Mouse (Mus musculus): ENCODE measurements around the gene Gstm2. TPM values are rescaled to one million over a fixed set of nuclear protein-coding genes. Genes with fewer than 3 reads are reported as not detected.

Gstm2 gene
- polyA plus RNA-seq, 1 experiment: not detected

- no peak for TF ChIP-seq GATA1 (IDR thresholded peaks at IDR 0.05; ENCODE audit: low read length)
These were observed 15.8 kb upstream of the Gstm2 start for GRCm38 (mm10) chr3:108002021-108002420.

DNA sequence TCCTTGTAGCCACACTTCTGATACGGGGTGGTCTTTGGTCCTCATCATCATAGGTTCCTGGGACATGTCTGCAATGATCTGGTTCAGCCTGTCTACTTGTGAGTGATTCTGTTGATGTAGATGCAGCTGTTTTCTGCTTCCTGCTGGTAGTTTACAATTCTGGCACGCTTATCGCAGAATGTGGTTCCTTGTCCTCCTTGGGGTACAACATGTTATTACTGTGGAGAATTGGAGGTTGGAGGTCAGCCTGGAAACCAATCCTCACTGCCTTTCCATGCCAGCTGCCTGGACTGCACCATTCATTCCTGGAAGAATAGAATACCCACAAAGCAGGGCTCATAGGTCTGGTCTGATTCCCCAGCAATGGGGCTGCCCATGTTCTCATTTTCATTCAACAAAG lies 13.2 kb upstream of the Gstm2 start:
- TF ChIP-seq GATA1 (IDR thresholded peaks at IDR 0.05; ENCODE audit: low read length): no peak

DNA sequence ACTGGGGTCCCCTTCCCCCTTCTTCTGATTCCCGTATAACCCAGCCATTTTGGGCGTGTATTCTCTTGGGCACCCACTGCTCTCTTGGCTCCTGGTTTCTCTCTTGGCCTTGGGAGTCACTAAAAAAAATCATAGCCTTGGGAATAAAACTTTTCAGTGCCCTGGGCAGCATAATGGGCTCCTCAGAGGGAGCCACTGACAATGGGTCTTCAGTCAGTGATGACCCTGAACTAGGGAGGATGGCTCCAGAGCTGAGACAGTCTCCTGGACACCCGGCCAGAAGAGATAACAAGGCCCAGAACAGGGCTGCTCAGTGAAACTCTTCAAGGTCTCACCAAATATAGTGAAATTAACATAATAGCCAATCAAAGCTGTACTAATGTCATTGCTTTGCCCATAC lies 12.3 kb upstream of the Gstm2 start:
- no peak for TF ChIP-seq GATA1 (IDR thresholded peaks at IDR 0.05; ENCODE audit: low read length)

DNA sequence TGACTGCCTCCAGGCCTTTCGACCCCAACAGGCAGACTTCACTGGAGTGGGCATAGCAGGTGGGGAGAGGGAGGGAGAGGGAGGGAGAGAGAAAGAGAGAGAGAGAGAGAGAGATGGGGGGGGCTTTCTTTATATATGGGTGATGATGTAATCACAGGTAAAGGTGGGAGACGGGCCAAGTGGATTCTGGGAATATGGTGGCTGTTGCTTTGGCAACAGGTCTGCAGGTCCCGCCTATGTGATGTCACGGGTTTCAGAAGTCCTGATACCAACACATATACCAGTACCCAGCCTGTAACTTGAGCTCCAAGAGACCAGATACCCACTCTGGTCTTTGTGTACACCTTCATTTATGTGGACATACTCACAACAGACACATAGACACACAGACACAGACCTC lies 10.3 kb upstream of the Gstm2 start:
- no peak for TF ChIP-seq GATA1 (IDR thresholded peaks at IDR 0.05; ENCODE audit: low read length)

- TF ChIP-seq GATA1 (IDR thresholded peaks at IDR 0.05; ENCODE audit: low read length): no peak
These were observed 1.8 kb downstream of the Gstm2 start for GRCm38 (mm10) chr3:107984471-107984870.

DNA sequence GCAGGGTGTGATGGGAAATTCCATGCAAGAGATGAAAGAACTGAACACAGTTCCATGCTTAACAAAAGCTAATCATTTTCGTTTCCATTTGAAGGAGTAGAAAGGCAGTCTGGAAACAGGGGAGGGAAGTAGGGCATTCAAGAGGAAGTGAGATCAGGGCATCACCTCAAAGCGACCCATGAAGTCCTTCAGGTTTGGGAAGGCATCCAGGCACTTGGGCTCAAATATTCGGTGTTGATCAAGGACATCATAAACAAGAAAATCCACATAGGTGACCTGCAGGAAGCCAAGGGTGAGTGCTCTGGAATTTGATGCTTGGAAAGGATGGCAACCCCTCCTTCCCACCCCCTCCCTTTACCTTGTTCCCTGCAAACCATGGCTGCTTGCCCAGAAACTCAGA lies 2.5 kb downstream of the Gstm2 start:
- TF ChIP-seq GATA1 (IDR thresholded peaks at IDR 0.05; ENCODE audit: low read length): no peak

GRCm38 (mm10) chr3:107982726-107983125 lies 3.5 kb downstream of the Gstm2 start:
- TF ChIP-seq GATA1 (IDR thresholded peaks at IDR 0.05; ENCODE audit: low read length): no peak

- TF ChIP-seq GATA1 (IDR thresholded peaks at IDR 0.05; ENCODE audit: low read length): no peak
These were observed 5.0 kb downstream of the Gstm2 start for GRCm38 (mm10) chr3:107981261-107981660.

GRCm38 (mm10) chr3:107977691-107978090 lies 8.6 kb downstream of the Gstm2 start:
- TF ChIP-seq GATA1 (IDR thresholded peaks at IDR 0.05; ENCODE audit: low read length): no peak

GRCm38 (mm10) chr3:107974237-107974636 lies 12.0 kb downstream of the Gstm2 start:
- no peak for TF ChIP-seq GATA1 (IDR thresholded peaks at IDR 0.05; ENCODE audit: low read length)

DNA sequence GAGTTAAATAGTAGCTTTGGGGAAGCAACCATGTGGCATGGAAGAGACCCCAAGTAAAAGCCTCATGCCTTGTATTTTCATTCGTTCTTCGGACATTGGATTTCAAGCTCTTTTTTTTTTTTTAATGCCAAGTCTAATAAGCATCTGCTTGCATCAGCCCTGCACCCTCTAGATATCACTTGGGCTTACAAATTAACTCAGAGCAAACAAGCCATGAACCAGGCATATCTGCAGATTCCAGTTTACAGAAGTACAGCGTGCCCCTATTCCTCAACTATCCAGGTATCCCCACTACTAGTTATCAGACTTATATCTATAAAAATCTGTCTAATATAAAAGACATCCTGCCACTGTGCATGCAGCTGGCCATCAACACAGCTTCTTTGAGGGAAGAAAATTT lies 14.2 kb downstream of the Gstm2 start:
- TF ChIP-seq GATA1 (IDR thresholded peaks at IDR 0.05; ENCODE audit: low read length): no peak

DNA sequence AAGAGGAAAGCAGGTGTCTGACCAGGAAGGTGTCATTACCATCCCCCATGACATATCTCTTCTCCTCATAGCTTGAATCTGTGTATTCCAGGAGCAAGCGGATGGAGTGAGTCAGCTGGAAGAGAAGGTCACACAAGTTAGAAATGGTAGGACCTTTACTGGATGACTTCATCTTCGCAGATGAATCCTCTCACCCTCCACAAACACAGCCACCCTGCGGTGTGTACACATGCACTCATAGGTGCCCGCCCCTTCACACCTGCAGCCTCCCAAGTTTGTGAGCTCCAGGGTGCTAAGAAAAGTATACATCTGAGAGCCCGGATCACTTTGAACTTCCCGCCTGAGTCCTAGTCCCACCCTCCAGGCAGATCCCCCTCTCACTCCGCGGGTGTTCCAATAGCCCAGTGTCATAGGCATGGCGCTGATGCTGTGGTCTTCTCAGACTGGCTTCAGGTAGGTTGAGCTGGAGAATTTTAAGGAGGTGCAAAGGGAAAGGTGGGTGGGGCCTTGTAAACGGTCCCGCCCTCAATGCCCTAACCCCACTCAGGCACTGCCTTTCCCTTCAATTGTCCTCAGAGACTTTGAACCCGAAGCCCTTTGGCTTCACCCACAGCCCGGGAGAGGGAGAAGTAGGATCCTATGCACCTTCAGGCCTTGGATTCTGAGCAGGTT lies 17.4 kb downstream of the Gstm2 start, which contains the start of gene Gstm3:
Gstm3 (minus strand) TSS at position 560 of the 672 bp plus-strand sequence.
- no peak for TF ChIP-seq GATA1 (IDR thresholded peaks at IDR 0.05; ENCODE audit: low read length)

DNA sequence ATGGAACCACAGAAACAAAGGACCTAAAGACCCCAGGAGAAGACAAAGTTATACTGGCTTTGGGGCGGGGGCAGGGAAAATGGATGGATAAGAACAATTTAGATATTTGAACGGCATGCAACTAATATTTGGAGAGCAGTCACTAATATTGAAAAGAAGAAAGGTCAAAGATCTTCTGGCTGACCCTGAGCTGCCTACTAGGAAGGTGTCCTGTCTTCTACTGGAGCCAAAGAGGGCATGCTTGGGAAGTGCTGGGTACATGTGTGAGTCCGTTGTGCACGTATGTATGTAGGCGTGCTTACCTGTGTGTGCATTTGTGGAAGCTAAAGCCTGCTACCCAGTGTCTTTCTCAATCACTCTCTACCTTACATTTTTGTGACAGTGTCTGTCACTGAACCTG lies 19.6 kb downstream of the Gstm2 start:
- no peak for TF ChIP-seq GATA1 (IDR thresholded peaks at IDR 0.05; ENCODE audit: low read length)

DNA sequence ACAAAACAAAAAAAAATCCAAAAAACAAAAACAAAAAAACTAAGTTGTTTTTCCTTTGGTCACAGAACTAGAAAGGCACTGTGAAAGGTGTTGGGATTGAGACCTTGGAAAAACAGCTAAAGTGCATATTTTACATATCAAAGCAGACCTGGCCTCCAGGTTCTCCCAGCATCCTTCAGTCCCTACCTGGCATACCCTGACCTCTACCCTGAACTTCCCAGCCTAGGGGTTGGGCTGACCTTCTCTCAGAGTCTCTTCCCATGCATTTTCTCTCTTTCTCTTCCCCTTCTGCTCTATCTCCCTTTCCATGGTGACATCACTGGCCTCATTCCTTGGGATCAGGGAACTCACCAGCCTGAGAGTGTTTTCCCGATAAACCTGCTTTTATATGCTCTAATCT lies 20.7 kb downstream of the Gstm2 start:
- TF ChIP-seq GATA1 (IDR thresholded peaks at IDR 0.05; ENCODE audit: low read length): no peak

DNA sequence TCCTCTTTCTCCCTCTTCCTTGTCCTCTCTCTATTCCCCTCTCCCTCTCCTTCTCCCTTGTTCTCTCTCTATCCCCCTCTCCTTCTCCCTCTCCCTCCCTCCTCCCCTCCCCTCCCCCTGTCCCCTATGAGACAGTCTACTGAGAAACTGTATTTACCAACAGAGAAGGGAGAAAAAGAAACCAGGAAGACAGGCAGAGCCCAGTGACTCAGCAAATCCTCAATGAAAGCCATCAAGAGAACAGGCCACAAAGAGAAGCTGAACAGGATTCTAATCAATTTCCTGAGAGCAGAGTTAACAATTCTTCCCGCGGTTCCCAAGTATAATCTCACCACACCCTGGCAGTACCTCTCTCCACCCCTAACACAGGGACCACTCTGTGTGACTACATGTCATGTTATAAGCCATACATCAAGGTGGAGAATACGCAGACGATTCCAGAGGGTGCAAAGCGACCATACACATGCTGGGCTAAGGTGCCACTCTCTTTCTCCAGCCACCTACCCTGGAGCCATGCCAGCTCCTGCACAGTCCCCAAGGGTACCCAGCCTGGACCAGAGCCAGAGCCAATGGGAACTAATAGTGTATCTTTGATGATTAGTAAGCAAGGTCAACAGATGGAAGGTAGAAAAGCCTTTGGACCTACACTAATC lies 21.5 kb downstream of the Gstm2 start:
- TF ChIP-seq GATA1 (IDR thresholded peaks at IDR 0.05; ENCODE audit: low read length): no peak

DNA sequence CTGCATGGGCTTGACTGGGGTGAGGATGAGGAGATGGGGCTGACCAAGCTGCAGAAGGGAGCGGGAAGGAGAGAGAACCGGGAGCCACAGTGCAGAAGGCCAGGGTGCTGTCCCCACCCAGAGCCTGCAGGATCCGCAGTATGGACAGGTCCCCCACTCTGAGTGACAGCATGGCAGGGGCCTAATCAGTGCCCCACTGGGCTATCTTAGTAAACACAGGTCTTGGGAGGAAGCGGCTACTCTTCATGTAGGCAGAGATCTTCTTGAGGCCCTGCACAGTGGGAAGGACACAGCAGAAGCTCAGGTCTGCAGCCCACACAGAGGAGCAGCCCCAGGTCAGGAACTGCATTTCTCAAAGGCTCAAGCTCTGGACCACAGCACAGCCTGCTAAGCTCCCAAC lies 22.2 kb downstream of the Gstm2 start:
- no peak for TF ChIP-seq GATA1 (IDR thresholded peaks at IDR 0.05; ENCODE audit: low read length)

GRCm38 (mm10) chr3:107953906-107954305 lies 32.3 kb downstream of the Gstm2 start:
- TF ChIP-seq GATA1 (IDR thresholded peaks at IDR 0.05; ENCODE audit: low read length): no peak

Measured in G1E-ER4 (cell line).